Mouse (Mus musculus) stomach, embryonic 15.5 days (tissue): ENCODE data around the gene Mphosph9. TPM values are rescaled to one million over a fixed set of nuclear protein-coding genes. Genes with fewer than 3 reads are reported as not detected.

ENCODE experiments used
- ATAC-seq: fragments of 200-750 bp; cut with Nextera tagmentation; 2 replicates; pipeline ENCODE4 v1.8.0; 2017; ENCODE audit warnings: low read depth, moderate number of reproducible peaks, moderate TSS enrichment; ENCODE audit not compliant: insufficient read depth, low FRiP score
- H3K27ac ChIP-seq: fragments of 300-500 bp; sonication (generic); 2 replicates; pipeline ENCODE4 v1.5.1; 2015; ENCODE audit warnings: mild to moderate bottlenecking, inconsistent platforms
- H3K27me3 ChIP-seq: fragments of 300-500 bp; sonication (generic); replicated peaks from 2 replicates; pipeline ENCODE4 v1.6.1; 2015; ENCODE audit warnings: inconsistent platforms
- H3K36me3 ChIP-seq: fragments of 300-500 bp; sonication (generic); 2 replicates; pipeline ENCODE4 v1.6.1; 2015; ENCODE audit warnings: inconsistent platforms
- H3K4me1 ChIP-seq: fragments of 300-500 bp; sonication (generic); 2 replicates; pipeline ENCODE4 v1.6.1; 2015; ENCODE audit warnings: inconsistent platforms
- H3K4me2 ChIP-seq: fragments of 300-500 bp; sonication (generic); 2 replicates; pipeline ENCODE4 v1.6.1; 2015; ENCODE audit warnings: mild to moderate bottlenecking, inconsistent platforms
- H3K4me3 ChIP-seq: fragments of 300-500 bp; sonication (generic); replicated peaks from 2 replicates; pipeline ENCODE4 v1.5.1; 2015; ENCODE audit warnings: inconsistent platforms
- H3K9ac ChIP-seq: fragments of 300-500 bp; sonication (generic); 2 replicates; pipeline ENCODE4 v1.6.1; 2015; ENCODE audit warnings: inconsistent platforms
- H3K9me3 ChIP-seq: fragments of 300-500 bp; sonication (generic); 2 replicates; pipeline ENCODE4 v1.6.1; 2016; ENCODE audit warnings: inconsistent platforms
- WGBS: fragments of 180-500 bp; shearing (Covaris S2); methylation state at CpG from one replicate; pipeline ENCODE4 v1.1.7; 2015; 5-methylcytosine and 5-hydroxymethylcytosine counted together
- polyA plus RNA-seq: library from polyadenylated mRNA; unstranded; fragments of >200 nt; fragmentation: Nextera tagmentation; extraction: Ambion mirVana; gene quantifications from 2 replicates; pipeline ENCODE4 v1.2.1, GENCODE M21; 2015

The Mphosph9 gene
- polyA plus RNA-seq, 1 experiment from 2014 or later = 10.4 TPM

- H3K36me3 ChIP-seq = no peaks in the 10 kb centered on the region
- no peak overlapping the region for H3K4me3 ChIP-seq
- H3K4me1 ChIP-seq = peaks cover 5% of the 10 kb centered on the region
- no peaks in the 10 kb centered on the region for H3K27me3 ChIP-seq
- H3K9ac ChIP-seq = no peak overlapping the region
- H3K9me3 ChIP-seq = no peaks in the 10 kb centered on the region
- no peak overlapping the region for H3K27ac ChIP-seq
- WGBS = 67% methylated on average over 6 of the region's 6 CpGs
- ATAC-seq = no peak
- H3K4me2 ChIP-seq = no peak overlapping the region
Observed at GRCm38 (mm10) chr5:124227193-124227592, 100.6 kb downstream of the Mphosph9 start.

- H3K36me3 ChIP-seq = no peaks in the 10 kb centered on the region
- H3K27ac ChIP-seq = no peak overlapping the region
- no peak overlapping the region for H3K4me2 ChIP-seq
- peaks cover 11% of the 10 kb centered on the region for H3K4me1 ChIP-seq
- H3K9me3 ChIP-seq = no peaks in the 10 kb centered on the region
- 80% methylated on average over 4 of the region's 4 CpGs for WGBS
- ATAC-seq = 0 out of 2 replicates have a peak, but pooled peaks have one; percentile 19
- H3K4me3 ChIP-seq = no peak overlapping the region
- H3K9ac ChIP-seq = no peak overlapping the region
- no peaks in the 10 kb centered on the region for H3K27me3 ChIP-seq
Observed at GRCm38 (mm10) chr5:124226494-124226893, 101.3 kb downstream of the Mphosph9 start.

- no peak for ATAC-seq
- H3K4me3 ChIP-seq = no peak overlapping the region
- H3K27ac ChIP-seq = no peak overlapping the region
- no peak overlapping the region for H3K9ac ChIP-seq
- H3K9me3 ChIP-seq = no peaks in the 10 kb centered on the region
- H3K4me2 ChIP-seq = no peak overlapping the region
- 90% methylated on average over 7 of the region's 7 CpGs for WGBS
- peaks cover 14% of the 10 kb centered on the region for H3K4me1 ChIP-seq
- no peaks in the 10 kb centered on the region for H3K36me3 ChIP-seq
- no peaks in the 10 kb centered on the region for H3K27me3 ChIP-seq
Observed at GRCm38 (mm10) chr5:124225891-124226290, 101.9 kb downstream of the Mphosph9 start.

- no peak overlapping the region for H3K27ac ChIP-seq
- no peaks in the 10 kb centered on the region for H3K27me3 ChIP-seq
- no peak for ATAC-seq
- 66% methylated on average over 16 of the region's 16 CpGs for WGBS
- no peak overlapping the region for H3K9ac ChIP-seq
- no peak overlapping the region for H3K4me3 ChIP-seq
- H3K36me3 ChIP-seq = no peaks in the 10 kb centered on the region
- H3K4me2 ChIP-seq = no peak overlapping the region
- H3K9me3 ChIP-seq = no peaks in the 10 kb centered on the region
- H3K4me1 ChIP-seq = peaks cover 14% of the 10 kb centered on the region
Observed at GRCm38 (mm10) chr5:124224321-124225092, 103.3 kb downstream of the Mphosph9 start.

GRCm38 (mm10) chr5:124223574-124223973 is 104.2 kb downstream of the Mphosph9 start:
- ATAC-seq = no peak
- Histone ChIP-seq H3K9ac (no peak overlapping the region), H3K27ac (no peak overlapping the region), H3K4me3 (no peak overlapping the region), H3K9me3 (no peaks in the 10 kb centered on the region), H3K4me1 (peaks cover 14% of the 10 kb centered on the region), H3K36me3 (no peaks in the 10 kb centered on the region), H3K4me2 (no peak overlapping the region), H3K27me3 (no peaks in the 10 kb centered on the region)
- 75% methylated on average over 8 of the region's 8 CpGs for WGBS

- no peak for ATAC-seq
- H3K27ac ChIP-seq = no peak overlapping the region
Observed at GRCm38 (mm10) chr5:124222696-124223095, 105.1 kb downstream of the Mphosph9 start.

GRCm38 (mm10) chr5:124221736-124222040 is 106.1 kb downstream of the Mphosph9 start:
- 70% methylated on average over 7 of the region's 7 CpGs for WGBS
- ATAC-seq = no peak
- H3K4me3 ChIP-seq = no peak overlapping the region
- no peak overlapping the region for H3K4me2 ChIP-seq
- no peaks in the 10 kb centered on the region for H3K27me3 ChIP-seq
- H3K4me1 ChIP-seq = peaks cover 14% of the 10 kb centered on the region
- no peak overlapping the region for H3K9ac ChIP-seq
- no peaks in the 10 kb centered on the region for H3K9me3 ChIP-seq
- H3K27ac ChIP-seq = peak overlapping the region; percentile 23; the same call in 1 of the 2 replicates
- no peaks in the 10 kb centered on the region for H3K36me3 ChIP-seq

More at GRCm38 (mm10) chr5:124222696-124223095, 105.1 kb downstream of the Mphosph9 start:
- H3K4me2 ChIP-seq = no peak overlapping the region
- 76% methylated on average over 11 of the region's 11 CpGs for whole genome bisulfite sequencing
- H3K4me3 ChIP-seq = no peak overlapping the region
- no peaks in the 10 kb centered on the region for H3K9me3 ChIP-seq
- H3K27me3 ChIP-seq = no peaks in the 10 kb centered on the region
- H3K4me1 ChIP-seq = peaks cover 14% of the 10 kb centered on the region
- no peak overlapping the region for H3K9ac ChIP-seq
- H3K36me3 ChIP-seq = no peaks in the 10 kb centered on the region

GRCm38 (mm10) chr5:124221037-124221735 is 106.6 kb downstream of the Mphosph9 start:
- Histone ChIP-seq H3K4me3 (no peak overlapping the region), H3K4me2 (no peak overlapping the region), H3K4me1 (peaks cover 14% of the 10 kb centered on the region; the same call in 1 of the 2 replicates), H3K27ac (peak overlapping the region; percentile 23), H3K9ac (no peak overlapping the region), H3K36me3 (no peaks in the 10 kb centered on the region), H3K27me3 (no peaks in the 10 kb centered on the region), H3K9me3 (no peaks in the 10 kb centered on the region)
- WGBS = 44% methylated on average over 7 of the region's 7 CpGs
- ATAC-seq = no peak

GRCm38 (mm10) chr5:124220551-124220950 is 107.2 kb downstream of the Mphosph9 start:
- WGBS = 87% methylated on average over 5 of the region's 5 CpGs
- H3K4me2 ChIP-seq = no peak overlapping the region
- H3K27ac ChIP-seq = 0 out of 2 replicates have a peak overlapping the region, but pooled peaks have one; percentile 23
- ATAC-seq = no peak
- peaks cover 14% of the 10 kb centered on the region; the same call in 1 of the 2 replicates for H3K4me1 ChIP-seq
- no peak overlapping the region for H3K9ac ChIP-seq
- no peak overlapping the region for H3K4me3 ChIP-seq
- no peaks in the 10 kb centered on the region for H3K9me3 ChIP-seq
- H3K36me3 ChIP-seq = no peaks in the 10 kb centered on the region
- H3K27me3 ChIP-seq = no peaks in the 10 kb centered on the region

- Histone ChIP-seq H3K4me2 (no peak overlapping the region), H3K4me3 (no peak overlapping the region), H3K4me1 (peaks cover 14% of the 10 kb centered on the region; the same call in 1 of the 2 replicates), H3K9me3 (no peaks in the 10 kb centered on the region), H3K9ac (no peak overlapping the region), H3K27me3 (no peaks in the 10 kb centered on the region), H3K36me3 (no peaks in the 10 kb centered on the region), H3K27ac (no peak overlapping the region)
- ATAC-seq = no peak
- WGBS = 83% methylated on average over 10 of the region's 10 CpGs
Observed at GRCm38 (mm10) chr5:124219431-124219830, 108.3 kb downstream of the Mphosph9 start.

- Histone ChIP-seq H3K4me1 (peaks cover 14% of the 10 kb centered on the region; the same call in 1 of the 2 replicates), H3K9ac (no peak overlapping the region), H3K27ac (no peak overlapping the region), H3K27me3 (no peaks in the 10 kb centered on the region), H3K9me3 (no peaks in the 10 kb centered on the region), H3K36me3 (no peaks in the 10 kb centered on the region), H3K4me3 (no peak overlapping the region), H3K4me2 (no peak overlapping the region)
- 68% methylated on average over 7 of the region's 7 CpGs for WGBS
- no peak for ATAC-seq
Observed at GRCm38 (mm10) chr5:124218986-124219385, 108.8 kb downstream of the Mphosph9 start.

- Histone ChIP-seq H3K9me3 (no peaks in the 10 kb centered on the region), H3K4me1 (peaks cover 17% of the 10 kb centered on the region; the same call in 1 of the 2 replicates), H3K4me3 (no peak overlapping the region), H3K27me3 (no peaks in the 10 kb centered on the region), H3K27ac (no peak overlapping the region), H3K36me3 (no peaks in the 10 kb centered on the region), H3K9ac (no peak overlapping the region), H3K4me2 (no peak overlapping the region)
- no peak for ATAC-seq
- 48% methylated on average over 8 of the region's 8 CpGs for WGBS
Observed at GRCm38 (mm10) chr5:124217566-124218249, 110.1 kb downstream of the Mphosph9 start.
